Mouse (Mus musculus): Measurements from ENCODE around the gene Grb14. TPM values are rescaled to one million over a fixed set of nuclear protein-coding genes. Genes with fewer than 3 reads are reported as not detected.

The Grb14 gene
- polyA plus RNA-seq (2012; rRNA removed), result 2.3 and 3.7 TPM in 2 replicates

DNA sequence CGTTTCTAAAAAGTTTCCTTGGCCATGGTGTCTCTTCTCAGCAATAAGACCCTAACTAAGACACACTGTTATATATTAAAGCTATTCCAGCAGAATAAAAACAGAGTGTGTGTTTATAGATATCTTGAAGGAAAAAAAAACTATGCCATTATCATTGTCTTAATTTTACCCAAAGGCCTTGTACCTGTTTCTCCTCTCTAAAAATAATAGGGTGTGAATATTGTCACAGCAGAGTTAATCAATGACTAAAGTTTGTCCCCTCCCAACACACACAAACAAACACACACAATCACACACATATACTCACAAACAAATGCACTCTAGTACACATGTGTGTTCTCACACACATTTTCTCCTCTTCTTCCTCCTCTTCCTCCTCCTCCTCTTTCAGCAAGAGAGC is at the start of gene Grb14:
Gene Grb14, minus strand, starts transcription at position 101 of the 400 bp plus-strand sequence.

Other genes starting within 250 kb of the Grb14 start
- gene Cobll1, start 214.4 kb upstream of the Grb14 start, polyA plus RNA-seq (2012; rRNA removed), result 2.4 and 3.2 TPM in 2 replicates